Mouse (Mus musculus) hindbrain, embryonic 11.5 days (tissue): ENCODE measurements around the gene Fam76a. TPM values are rescaled to one million over a fixed set of nuclear protein-coding genes. Genes with fewer than 3 reads are reported as not detected.

ENCODE experiments used
- ATAC-seq: fragments of 200-750 bp; cut with Nextera tagmentation; 2 replicates; pipeline ENCODE4 v1.8.0; 2017; ENCODE audit warnings: mild to moderate bottlenecking, moderate TSS enrichment, moderate library complexity; ENCODE audit not compliant: low FRiP score
- DNase-seq: peaks from one replicate; pipeline ENCODE4 v3.0.0-alpha.2; 2015; ENCODE audit warnings: low spot score
- H3K27ac ChIP-seq: fragments of 300-500 bp; sonication (generic); 2 replicates; pipeline ENCODE4 v1.5.1; 2014; ENCODE audit warnings: mild to moderate bottlenecking, low read depth, low read length
- H3K27me3 ChIP-seq: fragments of 300-500 bp; sonication (generic); 2 replicates; pipeline ENCODE4 v1.6.1; 2014; ENCODE audit warnings: mild to moderate bottlenecking, low read length, moderate library complexity, mixed read lengths; ENCODE audit not compliant: control insufficient read depth, insufficient read depth
- H3K36me3 ChIP-seq: fragments of 300-500 bp; sonication (generic); 2 replicates; pipeline ENCODE4 v1.6.1; 2014; ENCODE audit warnings: mild to moderate bottlenecking, low read length, moderate library complexity, mixed read lengths; ENCODE audit not compliant: control insufficient read depth, insufficient read depth
- H3K4me1 ChIP-seq: fragments of 300-500 bp; sonication (generic); replicated peaks from 2 replicates; pipeline ENCODE4 v1.6.1; 2014; ENCODE audit warnings: low read length, mixed read lengths; ENCODE audit not compliant: control insufficient read depth, insufficient read depth
- H3K4me2 ChIP-seq: fragments of 300-500 bp; sonication (generic); replicated peaks from 2 replicates; pipeline ENCODE4 v1.6.1; 2014; ENCODE audit warnings: mild to moderate bottlenecking, low read depth, low read length
- H3K4me3 ChIP-seq: fragments of 300-500 bp; sonication (generic); 2 replicates; pipeline ENCODE4 v1.5.1; 2014; ENCODE audit warnings: low read depth, low read length
- H3K9ac ChIP-seq: fragments of 300-500 bp; sonication (generic); 2 replicates; pipeline ENCODE4 v1.6.1; 2014; ENCODE audit warnings: low read depth, low read length
- H3K9me3 ChIP-seq: fragments of 300-500 bp; sonication (generic); 2 replicates; pipeline ENCODE4 v1.6.1; 2016; ENCODE audit warnings: low read length; ENCODE audit not compliant: control insufficient read depth
- WGBS: fragments of 180-500 bp; shearing (Covaris S2); extraction: QIAGEN DNeasy Blood & Tissue Kit; methylation state at CpG from one replicate; pipeline ENCODE4 v1.1.7; 2014; 5-methylcytosine and 5-hydroxymethylcytosine counted together
- polyA plus RNA-seq: library from polyadenylated mRNA; unstranded; fragments of >200 nt; fragmentation: Nextera tagmentation; extraction: Ambion mirVana; gene quantifications from 2 replicates; pipeline ENCODE4 v1.2.1, GENCODE M21; 2014

Gene Fam76a
- polyA plus RNA-seq, 1 experiment from 2014 or later = 31.9 TPM

GRCm38 (mm10) chr4:132960864-132961639 is 38.7 kb upstream of the Fam76a start:
- H3K4me2 ChIP-seq = no peak overlapping the region
- H3K4me3 ChIP-seq = no peak overlapping the region
- WGBS = 67% methylated on average over 13 of the region's 13 CpGs
- no peaks in the 10 kb centered on the region for H3K27me3 ChIP-seq
- ATAC-seq = no peak
- H3K9ac ChIP-seq = no peak overlapping the region
- peaks cover 12% of the 10 kb centered on the region for H3K4me1 ChIP-seq
- DNase-seq = no peak
- no peaks in the 10 kb centered on the region for H3K36me3 ChIP-seq
- no peaks in the 10 kb centered on the region for H3K9me3 ChIP-seq
- H3K27ac ChIP-seq = no peak overlapping the region

- Histone ChIP-seq H3K36me3 (no peaks in the 10 kb centered on the region), H3K4me2 (no peak overlapping the region), H3K27ac (0 out of 2 replicates have a peak overlapping the region, but pooled peaks have one; percentile 13), H3K27me3 (no peaks in the 10 kb centered on the region), H3K4me1 (peaks cover 12% of the 10 kb centered on the region), H3K4me3 (no peak overlapping the region), H3K9ac (no peak overlapping the region), H3K9me3 (no peaks in the 10 kb centered on the region)
- DNase-seq (no peak), ATAC-seq (no peak)
- WGBS = 64% methylated on average over 5 of the region's 5 CpGs
These were observed 38.0 kb upstream of the Fam76a start for GRCm38 (mm10) chr4:132960313-132960712.

GRCm38 (mm10) chr4:132959679-132960045 is 37.3 kb upstream of the Fam76a start:
- H3K4me1 ChIP-seq = peaks cover 12% of the 10 kb centered on the region
- DNase-seq (no peak), ATAC-seq (no peak)
- no peaks in the 10 kb centered on the region for H3K9me3 ChIP-seq
- H3K27me3 ChIP-seq = no peaks in the 10 kb centered on the region
- H3K27ac ChIP-seq = peak overlapping the region; percentile 89
- no peak overlapping the region for H3K9ac ChIP-seq
- 46% methylated on average over 3 of the region's 3 CpGs for WGBS
- no peak overlapping the region for H3K4me2 ChIP-seq
- no peaks in the 10 kb centered on the region for H3K36me3 ChIP-seq
- no peak overlapping the region for H3K4me3 ChIP-seq

- peak; percentile 61 for DNase-seq
- Histone ChIP-seq H3K36me3 (no peaks in the 10 kb centered on the region), H3K9me3 (no peaks in the 10 kb centered on the region), H3K4me2 (0 out of 2 replicates have a peak overlapping the region, but pooled peaks have one; percentile 5), H3K4me3 (no peak overlapping the region), H3K27me3 (no peaks in the 10 kb centered on the region), H3K27ac (peak overlapping the region; percentile 89), H3K9ac (peak overlapping the region; percentile 43; the same call in 1 of the 2 replicates), H3K4me1 (peaks cover 10% of the 10 kb centered on the region)
- ATAC-seq = peak; percentile 76
- WGBS = 1% methylated on average over 10 of the region's 10 CpGs
These were observed 36.7 kb upstream of the Fam76a start for GRCm38 (mm10) chr4:132958741-132959678.

- no peaks in the 10 kb centered on the region for H3K36me3 ChIP-seq
- H3K4me1 ChIP-seq = peaks cover 10% of the 10 kb centered on the region
- no peak overlapping the region for H3K27ac ChIP-seq
- H3K4me3 ChIP-seq = no peak overlapping the region
- 46% methylated on average over 2 of the region's 2 CpGs for WGBS
- no peaks in the 10 kb centered on the region for H3K27me3 ChIP-seq
- no peak overlapping the region for H3K9ac ChIP-seq
- ATAC-seq = no peak
- H3K4me2 ChIP-seq = no peak overlapping the region
- no peak for DNase-seq
- H3K9me3 ChIP-seq = no peaks in the 10 kb centered on the region
These were observed 33.0 kb upstream of the Fam76a start for GRCm38 (mm10) chr4:132955395-132955791.

- 67% methylated on average over 7 of the region's 7 CpGs for WGBS
- H3K36me3 ChIP-seq = no peaks in the 10 kb centered on the region
- DNase-seq (no peak), ATAC-seq (no peak)
- H3K4me3 ChIP-seq = no peak overlapping the region
- peaks cover 10% of the 10 kb centered on the region for H3K4me1 ChIP-seq
- H3K4me2 ChIP-seq = no peak overlapping the region
- no peak overlapping the region for H3K9ac ChIP-seq
- no peaks in the 10 kb centered on the region for H3K9me3 ChIP-seq
- H3K27me3 ChIP-seq = no peaks in the 10 kb centered on the region
- H3K27ac ChIP-seq = no peak overlapping the region
These were observed 32.4 kb upstream of the Fam76a start for GRCm38 (mm10) chr4:132954530-132955394.

- Histone ChIP-seq H3K27ac (no peak overlapping the region), H3K4me3 (no peak overlapping the region), H3K4me1 (peaks cover 5% of the 10 kb centered on the region), H3K27me3 (no peaks in the 10 kb centered on the region), H3K9ac (no peak overlapping the region), H3K36me3 (no peaks in the 10 kb centered on the region), H3K9me3 (no peaks in the 10 kb centered on the region), H3K4me2 (no peak overlapping the region)
- WGBS = 56% methylated on average over 2 of the region's 2 CpGs
- ATAC-seq = no peak
- DNase-seq = no peak
These were observed 28.6 kb upstream of the Fam76a start for GRCm38 (mm10) chr4:132950999-132951398.

GRCm38 (mm10) chr4:132949882-132950532 is 27.6 kb upstream of the Fam76a start:
- Histone ChIP-seq H3K4me2 (peak overlapping the region; percentile 38; the same call in 1 of the 2 replicates), H3K27ac (no peak overlapping the region), H3K4me1 (peaks cover 6% of the 10 kb centered on the region), H3K27me3 (no peaks in the 10 kb centered on the region), H3K4me3 (peak overlapping the region; percentile 14; the same call in 1 of the 2 replicates), H3K9ac (0 out of 2 replicates have a peak overlapping the region, but pooled peaks have one; percentile 27), H3K9me3 (no peaks in the 10 kb centered on the region), H3K36me3 (no peaks in the 10 kb centered on the region)
- 23% methylated on average over 24 of the region's 24 CpGs for WGBS
- ATAC-seq (no peak), DNase-seq (peak; percentile 63)
